Mouse (Mus musculus) C3H10T1/2 (cell line): ENCODE data around the gene Strn3. TPM values are rescaled to one million over a fixed set of nuclear protein-coding genes. Genes with fewer than 3 reads are reported as not detected.

Experiments
- polyA plus RNA-seq, 2 experiments: library from polyadenylated mRNA; unstranded; fragments of >200 nt; fragmentation: generic; extraction: Trizol; gene quantifications; one replicate each; pipeline ENCODE4 v1.2.1; 2012; ENCODE audit warnings: missing spikeins in 2 of 2

Strn3 gene
- polyA plus RNA-seq, result 1 to 10 TPM in 1 of 2 experiments, under 1 TPM in 1; 0.77 to 7.3 TPM

DNA sequence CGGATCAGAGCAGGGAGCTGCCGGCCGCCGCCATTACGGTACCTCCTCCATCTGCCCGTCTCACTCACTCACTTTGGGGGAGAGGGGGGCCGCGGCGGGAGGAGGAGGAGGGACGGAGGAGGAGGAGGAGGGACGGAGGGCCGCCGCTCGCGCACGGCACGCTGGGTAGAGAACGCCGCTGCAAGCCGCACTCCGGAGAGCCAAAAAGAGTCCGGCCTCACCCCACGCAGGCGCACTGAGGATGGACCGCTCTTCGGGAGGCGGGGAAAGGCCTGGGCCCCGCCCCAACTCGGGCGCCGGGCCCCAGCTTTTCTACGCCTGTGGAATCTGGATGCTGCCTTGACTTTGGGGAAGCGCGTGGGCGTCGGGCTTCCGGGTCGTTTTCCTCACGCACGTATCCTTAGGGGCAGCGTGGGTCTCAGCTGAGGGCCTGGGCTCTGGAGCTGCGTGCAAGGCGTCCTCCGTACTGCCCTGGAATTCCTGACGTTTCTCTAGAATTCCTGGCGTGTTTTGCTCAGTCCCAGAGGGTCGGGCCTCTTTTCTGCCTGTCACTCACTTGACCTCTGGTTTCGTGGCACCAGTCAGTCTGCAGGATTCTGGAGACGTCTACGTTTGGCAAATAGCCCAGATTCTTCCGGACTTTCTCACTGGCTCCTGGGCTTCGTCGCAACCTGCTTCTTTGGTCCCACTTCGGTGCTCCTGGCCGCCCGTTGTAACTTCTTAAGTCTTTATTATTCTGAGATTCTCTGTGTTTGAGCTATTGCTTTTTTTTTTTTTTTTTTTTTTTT lies at the start of gene Strn3:
Gene Strn3 (minus strand): TSS at position 53 of the 788 bp plus-strand sequence.

DNA sequence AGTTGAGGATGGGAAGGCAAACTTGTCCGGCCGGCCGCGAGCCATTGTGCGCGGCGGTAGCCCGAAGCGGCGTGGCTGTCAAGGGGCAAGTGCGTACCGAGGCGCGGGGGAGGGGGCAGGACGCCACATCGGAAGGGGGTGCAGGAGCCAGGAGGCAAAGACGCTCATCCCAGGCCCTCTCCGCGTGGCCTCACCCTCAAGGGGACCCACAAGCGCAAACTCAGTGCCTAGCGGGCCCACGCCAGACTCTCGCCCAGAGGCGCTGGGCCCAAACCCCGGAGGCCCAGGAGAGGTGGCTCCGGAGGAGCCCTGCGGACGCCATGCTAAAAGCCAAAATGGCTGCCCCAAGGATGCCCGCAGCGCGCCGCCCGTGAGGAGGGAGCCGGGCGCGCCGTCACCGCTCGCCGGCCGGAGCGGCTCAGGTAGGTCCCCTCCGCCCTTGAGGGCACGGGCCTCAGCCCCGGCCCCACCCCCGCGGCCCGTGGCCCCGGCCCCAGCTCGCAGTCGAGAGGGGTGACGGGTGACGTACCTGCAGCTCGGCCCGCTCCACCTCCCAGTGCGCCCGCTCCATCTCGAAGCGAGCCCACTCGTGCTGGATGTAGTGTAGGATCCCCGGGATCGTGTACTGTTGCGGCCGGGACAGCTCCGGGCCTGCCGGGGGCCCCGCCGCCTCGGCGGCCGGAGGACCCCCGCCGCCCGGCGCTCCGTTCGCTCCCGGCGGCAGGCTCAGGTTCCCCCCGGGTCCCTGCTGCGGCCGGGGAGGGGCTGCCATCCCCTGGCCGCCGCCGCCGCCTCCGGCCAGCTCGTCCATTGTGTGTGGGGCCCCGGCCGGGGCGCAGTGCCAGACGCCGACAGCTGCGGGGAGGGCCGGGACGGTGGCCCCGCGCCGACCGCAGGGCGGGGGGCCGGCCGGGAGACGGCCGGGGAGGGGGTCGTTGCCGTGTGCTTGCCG lies 528 bp downstream of the Strn3 start, which contains the start of gene Ap4s1:
Gene Ap4s1 (plus strand): TSS at position 141 of the 952 bp plus-strand sequence.

DNA sequence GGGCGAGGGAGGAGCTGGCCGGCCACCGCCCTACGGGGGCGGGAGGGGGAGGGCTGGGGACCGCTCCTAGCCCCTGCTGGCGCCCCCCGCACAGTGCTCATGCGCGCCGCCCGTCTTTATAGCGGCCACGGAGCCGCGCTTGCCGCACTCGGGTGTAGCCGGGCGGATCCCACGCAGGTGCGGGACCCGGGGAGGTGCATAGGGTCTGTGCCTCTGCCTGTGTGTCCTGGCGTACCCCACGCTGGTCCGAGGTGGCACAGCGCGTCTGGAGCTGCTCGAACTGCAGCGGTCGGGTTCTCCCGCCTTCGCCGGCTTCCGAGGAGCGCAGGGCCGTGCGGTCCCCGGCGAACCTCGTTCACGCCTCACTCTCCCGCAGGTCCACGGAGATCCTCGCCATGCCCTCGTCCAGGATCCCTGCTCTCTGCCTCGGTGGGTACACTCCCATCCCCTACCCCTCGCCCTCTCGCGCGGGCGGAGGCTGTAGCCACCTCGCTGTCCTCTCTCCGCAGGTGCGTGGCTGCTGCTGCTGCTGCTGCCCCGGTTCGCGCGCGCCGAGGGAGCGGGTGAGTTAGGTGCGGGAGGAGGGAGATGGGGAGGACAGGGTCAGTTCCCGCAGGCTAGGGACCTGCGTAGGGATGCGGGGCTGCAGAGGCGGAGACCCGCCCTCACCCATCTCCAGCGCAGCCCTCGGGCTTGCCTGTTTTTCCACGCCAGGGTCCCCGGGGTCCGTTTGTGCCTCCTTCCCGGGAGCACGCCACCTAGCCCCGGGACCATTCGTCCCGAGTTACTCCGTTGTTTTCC lies 98.3 kb downstream of the Strn3 start, which contains the start of gene Coch:
Gene Coch (plus strand): TSS at position 113 of the 801 bp plus-strand sequence.

Other genes with a start within 250 kb of the Strn3 start
- under 1 TPM in 1 of 2 experiments, not detected in 1; 0.01 TPM for gene Coch, start 98.6 kb downstream of the Strn3 start, polyA plus RNA-seq
- 10 to 100 TPM in 1 of 2 experiments, 1 to 10 TPM in 1; 2.8 to 12.5 TPM for gene Ap4s1, start 864 bp downstream of the Strn3 start, polyA plus RNA-seq
- gene Hectd1, start 137.6 kb upstream of the Strn3 start, polyA plus RNA-seq, result 1 to 10 TPM in 1 of 2 experiments, under 1 TPM in 1; 0.56 to 8.5 TPM